Mouse (Mus musculus) thymus, adult 2 months (tissue): Measurements from ENCODE around the gene Tmem164.

Experiments used
- CTCF ChIP-seq: fragments of 200-500 bp; IDR thresholded peaks from 2 replicates; pipeline ENCODE4 v1.5.1; 2012; ENCODE audit warnings: mild to moderate bottlenecking, control low read depth, low read length, moderate library complexity, borderline replicate concordance; ENCODE audit not compliant: control insufficient read depth, poor library complexity, insufficient read depth; ENCODE audit errors: extremely low read depth
- POLR2A ChIP-seq: fragments of 200-500 bp; IDR thresholded peaks from 2 replicates; pipeline ENCODE4 v1.6.1; 2012; ENCODE audit warnings: mild to moderate bottlenecking, low read length, control low read depth, moderate library complexity; ENCODE audit not compliant: control insufficient read depth, poor library complexity, insufficient read depth; ENCODE audit errors: extremely low read depth

GRCm38 (mm10) chrX:142750775-142751174 lies 69.6 kb downstream of the Tmem164 start:
- TF ChIP-seq POLR2A, result no peak
- no peak for TF ChIP-seq CTCF
